Mouse (Mus musculus) brain, embryonic 14.5 days (tissue): ENCODE measurements around the gene Golga4.
A peak's percentile ranks its signal among the peaks of the same experiment; 100 is the strongest.

ENCODE experiments used
- CTCF ChIP-seq: fragments of 200-500 bp; IDR thresholded peaks from 2 replicates; pipeline ENCODE4 v1.5.1; 2012; ENCODE audit warnings: inconsistent platforms, mild to moderate bottlenecking, moderate library complexity, borderline replicate concordance; ENCODE audit not compliant: insufficient read depth, insufficient read length; ENCODE audit errors: extremely low read depth
- POLR2A ChIP-seq: fragments of 200-500 bp; IDR thresholded peaks from 2 replicates; pipeline ENCODE4 v1.6.1; 2012; ENCODE audit warnings: mild to moderate bottlenecking, inconsistent platforms, borderline replicate concordance; ENCODE audit not compliant: poor library complexity, insufficient read depth, insufficient read length, severe bottlenecking; ENCODE audit errors: extremely low read depth

- peak; percentile 32; the same call in 1 of the 2 replicates for TF ChIP-seq CTCF
- no peak for TF ChIP-seq POLR2A
These were observed 27.1 kb upstream of the Golga4 start for GRCm38 (mm10) chr9:118478839-118479507.
